Mouse (Mus musculus): ENCODE measurements at regions not wholly inside any gene's neighbourhood (a gene's known extent, or its start where the extent isn't known, plus 50 kb on each side); places are given as distances from the start of the nearest gene placed in this dataset.

- Histone ChIP-seq H3K27ac (no peak overlapping the region), H3K4me3 (no peak overlapping the region)
- DNase-seq, result no peak
- no peak for TF ChIP-seq CTCF (IDR thresholded peaks at IDR 0.05)
- intact Hi-C loops (cut with DNase I), result no loop called here
Measured at GRCm38 (mm10) chr5:101323041-101323950, 341.5 kb downstream of the Nkx6-1 start.

- intact Hi-C loops (cut with DNase I), result no loop called here
- TF ChIP-seq CTCF (IDR thresholded peaks at IDR 0.05), result no peak
- DNase-seq, result no peak
- Histone ChIP-seq H3K27ac (no peak overlapping the region), H3K4me3 (no peak overlapping the region)
Measured at GRCm38 (mm10) chr5:101299986-101300385, 364.8 kb downstream of the Nkx6-1 start.

GRCm38 (mm10) chr5:101298411-101298810, 366.4 kb downstream of the Nkx6-1 start:
- no peak for TF ChIP-seq CTCF (IDR thresholded peaks at IDR 0.05)
- Histone ChIP-seq H3K4me3 (no peak overlapping the region), H3K27ac (no peak overlapping the region)
- no peak for DNase-seq
- intact Hi-C loops (cut with DNase I), result no loop called here

GRCm38 (mm10) chr5:101297511-101298102, 367.2 kb downstream of the Nkx6-1 start:
- no peak overlapping the region for H3K27ac ChIP-seq
- intact Hi-C loops (cut with DNase I), result no loop called here
- TF ChIP-seq CTCF (IDR thresholded peaks at IDR 0.05), result no peak
- DNase-seq, result no peak
- no peak overlapping the region for H3K4me3 ChIP-seq

GRCm38 (mm10) chr5:101295941-101296340, 368.9 kb downstream of the Nkx6-1 start:
- H3K27ac ChIP-seq, result no peak overlapping the region
- peak; percentile 22 for DNase-seq
- TF ChIP-seq CTCF (IDR thresholded peaks at IDR 0.05), result peak; percentile 5; the same call in 1 of the 2 replicates
- H3K4me3 ChIP-seq, result no peak overlapping the region
- intact Hi-C loops (cut with DNase I), result no loop called here

- H3K4me3 ChIP-seq, result no peak overlapping the region
- H3K27ac ChIP-seq, result no peak overlapping the region
- no peak for TF ChIP-seq CTCF (IDR thresholded peaks at IDR 0.05)
- intact Hi-C loops (cut with DNase I), result no loop called here
- no peak for DNase-seq
Measured at GRCm38 (mm10) chr5:101294031-101294430, 370.8 kb downstream of the Nkx6-1 start.

GRCm38 (mm10) chr5:101288358-101288757, 376.4 kb downstream of the Nkx6-1 start:
- intact Hi-C loops (cut with DNase I), result no loop called here
- DNase-seq, result no peak
- Histone ChIP-seq H3K27ac (no peak overlapping the region), H3K4me3 (no peak overlapping the region)
- peak; percentile 41 for TF ChIP-seq CTCF (IDR thresholded peaks at IDR 0.05)

GRCm38 (mm10) chr5:101285941-101286340, 378.9 kb downstream of the Nkx6-1 start:
- Histone ChIP-seq H3K4me3 (no peak overlapping the region), H3K27ac (no peak overlapping the region)
- intact Hi-C loops (cut with DNase I), result no loop called here
- no peak for DNase-seq
- TF ChIP-seq CTCF (IDR thresholded peaks at IDR 0.05), result no peak

GRCm38 (mm10) chr5:101250474-101250873, 405.0 kb downstream of the Gpat3 start:
- TF ChIP-seq CTCF (IDR thresholded peaks at IDR 0.05), result no peak
- no peak for DNase-seq

GRCm38 (mm10) chr5:101242651-101243050, 397.1 kb downstream of the Gpat3 start:
- no peak for TF ChIP-seq CTCF (IDR thresholded peaks at IDR 0.05)
- intact Hi-C loops (cut with DNase I), result no loop called here
- DNase-seq, result no peak
- no peak overlapping the region for H3K27ac ChIP-seq
- H3K4me3 ChIP-seq, result no peak overlapping the region

More at GRCm38 (mm10) chr5:101250474-101250873, 405.0 kb downstream of the Gpat3 start:
- intact Hi-C loops (cut with DNase I), result no loop called here
- Histone ChIP-seq H3K4me3 (no peak overlapping the region), H3K27ac (no peak overlapping the region)

- intact Hi-C loops (cut with DNase I), result no loop called here
- no peak for TF ChIP-seq CTCF (IDR thresholded peaks at IDR 0.05)
- Histone ChIP-seq H3K27ac (no peak overlapping the region), H3K4me3 (peak overlapping the region; percentile 61)
- DNase-seq, result no peak
Measured at GRCm38 (mm10) chr5:101239298-101240118, 394.0 kb downstream of the Gpat3 start.

- Histone ChIP-seq H3K4me3 (no peak overlapping the region), H3K27ac (no peak overlapping the region)
- intact Hi-C loops (cut with DNase I), result no loop called here
- TF ChIP-seq CTCF (IDR thresholded peaks at IDR 0.05), result no peak
- DNase-seq, result no peak
Measured at GRCm38 (mm10) chr5:101236163-101236693, 390.7 kb downstream of the Gpat3 start.

All from gastrocnemius, adult 2 months (tissue).